In genomic region chr11:57696207-57696676, GRCm38 (mm10) we compare ENCODE assay signal across 9 mouse cellular contexts. TPM values are rescaled to one million over a fixed set of nuclear protein-coding genes. Genes with fewer than 3 reads are reported as not detected.
DNase-seq lines count a peak whose midpoint lies in the region; TF ChIP-seq lines count a peak whose summit lies in the region.
"Had no signal": no experiment of that assay in that cellular context is flagged by ENCODE, and none has a peak within 500 bp of the region (broad histone marks: within the 10 kb centered on the region; RNA-seq: fewer than 3 reads in every experiment).

No protein-coding gene starts in this region.

- H3K27me3 ChIP-seq in cerebellum, adult 2 months (ENCODE audit: control insufficient read depth, insufficient read depth, low read length) = no peaks in the 10 kb centered on the region; the same call in 1 of the 2 replicates
- peaks cover 12% of the 10 kb centered on the region; the same call in 1 of the 2 replicates for H3K27me3 ChIP-seq in limb, embryonic 10.5 days (ENCODE audit: low read depth, poor library complexity, severe bottlenecking)
- H3K27me3 ChIP-seq: heart, embryonic 12.5 days had no signal

- H3K27ac ChIP-seq in cerebellum, adult 2 months (ENCODE audit: insufficient read depth, low read length) = no peak overlapping the region
- peak overlapping the region; percentile 31; the same call in 1 of the 2 replicates for H3K27ac ChIP-seq in limb, embryonic 10.5 days
- no peak overlapping the region for H3K27ac ChIP-seq in olfactory bulb, adult 2 months (ENCODE audit: insufficient read depth, low read depth, low read length)

- 6% methylated on average over 17 of the region's 17 CpGs for WGBS in cerebellum, adult 2 months
- WGBS in limb, embryonic 10.5 days = 47% methylated on average over 17 of the region's 17 CpGs
- WGBS in olfactory bulb, adult 2 months = 21% methylated on average over 17 of the region's 17 CpGs

- peaks cover 12% of the 10 kb centered on the region; the same call in 1 of the 2 replicates for H3K36me3 ChIP-seq in limb, embryonic 10.5 days
- H3K36me3 ChIP-seq: heart, embryonic 12.5 days had no signal

- H3K4me1 ChIP-seq in cerebellum, adult 2 months (ENCODE audit: control insufficient read depth, insufficient read depth, low read length) = peaks cover 4% of the 10 kb centered on the region
- peaks cover 46% of the 10 kb centered on the region for H3K4me1 ChIP-seq in limb, embryonic 10.5 days
- peaks cover 20% of the 10 kb centered on the region for H3K4me1 ChIP-seq in olfactory bulb, adult 2 months (ENCODE audit: control insufficient read depth, insufficient read depth, low read length)

- no peaks in the 10 kb centered on the region for H3K9me3 ChIP-seq in limb, embryonic 10.5 days (replicated peaks)
- H3K9me3 ChIP-seq: heart, embryonic 12.5 days had no signal

- DNase-seq in cerebellum, postnatal 10 days = peak; percentile 33 to 39
- no peak for DNase-seq in cerebellum, adult 2 months
- peak; percentile 22 to 34 for DNase-seq in right cerebral cortex, adult 2 months (ENCODE audit: low spot score in 2 of 2)
- DNase-seq in right cerebral cortex, postnatal 14 days = no peak
- DNase-seq in limb, embryonic 10.5 days (ENCODE audit: low spot score) = no peak
- no peak for DNase-seq in adrenal gland, adult 8-10 months
- DNase-seq in left cerebral cortex, adult 11 months (ENCODE audit: low spot score) = no peak

- TF ChIP-seq CTCF in cerebellum, adult 2 months (IDR thresholded peaks at IDR 0.05; ENCODE audit: borderline replicate concordance, insufficient read depth, low read depth, low read length) = no peak
- TF ChIP-seq CTCF in olfactory bulb, adult 2 months (IDR thresholded peaks at IDR 0.05; ENCODE audit: insufficient read depth, low read depth, low read length) = no peak

- no peak for TF ChIP-seq POLR2A in cerebellum, adult 2 months (IDR thresholded peaks at IDR 0.05; ENCODE audit: borderline replicate concordance, insufficient read depth, low read length)
- 0 out of 2 replicates have a peak, but pooled peaks have one; percentile 15 for TF ChIP-seq POLR2A in olfactory bulb, adult 2 months (IDR thresholded peaks at IDR 0.05; ENCODE audit: insufficient read depth, low read depth, low read length)

- no peak overlapping the region for H3K4me3 ChIP-seq in cerebellum, adult 2 months (replicated peaks; ENCODE audit: insufficient read depth, low read depth, low read length)
- no peak overlapping the region for H3K4me3 ChIP-seq in limb, embryonic 10.5 days
- H3K4me3 ChIP-seq in olfactory bulb, adult 2 months (ENCODE audit: insufficient read depth, low read depth, low read length) = no peak overlapping the region
- H3K4me3 ChIP-seq: heart, embryonic 12.5 days had no signal

RNA-seq across cellular contexts. Expression of gene Galnt10, which starts 51.0 kb away (rescaled TPM):
- polyA plus RNA-seq in cerebellum, adult 2 months (2012; rRNA removed) = 9.9 and 11.2 TPM in 2 replicates
- polyA plus RNA-seq in limb, embryonic 10.5 days (2016; fragmentation: Nextera tagmentation; extraction: Ambion mirVana) = 20.3 and 22.3 TPM in 2 replicates
- not detected in 2 replicates for polyA plus RNA-seq in olfactory bulb, adult 2 months (2012; ENCODE audit: insufficient read depth, insufficient read length, low replicate concordance, missing spikeins)
- 10 to 100 TPM; 55.7 to 76.3 (median 61.3) TPM for total RNA-seq in adrenal gland, adult 8-10 months (2022)

Comparison
In these comparisons a context has a peak if more than half of its experiments do, and no peak if none do; other contexts are left out.
1. DNase-seq: peak in cerebellum, postnatal 10 days (2 of 2) and right cerebral cortex, adult 2 months (2 of 2); none in cerebellum, adult 2 months (0 of 2), right cerebral cortex, postnatal 14 days (single experiment), limb, embryonic 10.5 days (single experiment), adrenal gland, adult 8-10 months (single experiment) and left cerebral cortex, adult 11 months (single experiment).